Mouse (Mus musculus): ENCODE measurements around the gene Serinc2. TPM values are rescaled to one million over a fixed set of nuclear protein-coding genes. Genes with fewer than 3 reads are reported as not detected.

The Serinc2 gene
- polyA plus RNA-seq, 1 experiment = 12.9 TPM

DNA sequence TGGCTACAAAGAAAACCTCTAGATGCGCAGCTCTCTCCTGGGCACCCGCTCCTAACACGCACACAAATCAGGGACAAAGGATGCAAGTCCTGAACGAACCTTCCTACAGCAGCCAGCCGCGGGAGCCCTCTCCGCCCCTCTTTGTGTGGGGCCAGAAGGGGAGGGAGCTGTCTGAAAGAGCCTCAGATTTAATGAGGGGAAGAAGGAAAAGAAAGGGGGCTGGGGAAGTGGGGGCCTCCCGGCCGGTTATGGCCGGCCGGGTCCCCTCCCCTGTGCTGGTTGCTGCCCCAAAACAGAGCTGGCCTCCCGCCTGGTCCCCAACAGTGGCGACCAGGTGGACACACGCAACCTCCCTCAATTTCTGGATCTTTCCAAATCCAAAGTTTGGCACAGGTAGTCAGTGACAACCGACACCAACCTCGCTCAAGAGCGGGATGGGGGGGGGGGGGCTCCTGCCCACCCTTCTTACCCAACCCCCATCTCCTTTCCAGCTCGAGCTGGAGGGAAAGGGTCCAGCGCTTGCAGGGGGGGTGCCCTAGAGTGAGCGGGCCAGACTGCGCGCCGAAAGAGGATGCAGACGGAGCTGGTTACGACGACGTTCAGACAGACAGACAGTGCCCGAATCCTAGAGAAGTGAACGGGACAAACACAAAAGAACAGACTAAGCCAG, 4.5 kb downstream of the Serinc2 start:
- H3K9ac ChIP-seq (ENCODE audit: low read depth, poor library complexity, severe bottlenecking) = peak overlapping the region; percentile 65
- no peaks in the 10 kb centered on the region for H3K9me3 ChIP-seq (replicated peaks; ENCODE audit: control insufficient read depth, insufficient read depth, low read length, poor library complexity, severe bottlenecking)
- TF ChIP-seq EP300 (IDR thresholded peaks at IDR 0.05; ENCODE audit: insufficient read depth, low read depth, low read length) (no peak), POLR2A (IDR thresholded peaks at IDR 0.05; ENCODE audit: insufficient read depth, low read length) (no peak), CTCF (IDR thresholded peaks at IDR 0.05; ENCODE audit: low read depth, low read length) (no peak)
- peaks cover 7% of the 10 kb centered on the region; the same call in 1 of the 2 replicates for H3K27me3 ChIP-seq (ENCODE audit: control insufficient read depth, insufficient read depth, low read length, poor library complexity, severe bottlenecking)
- H3K4me1 ChIP-seq (ENCODE audit: control insufficient read depth, insufficient read depth, low read length) = no peaks in the 10 kb centered on the region
- no peak overlapping the region for H3K27ac ChIP-seq (ENCODE audit: insufficient read depth, low read length)
- H3K4me3 ChIP-seq (ENCODE audit: low read depth, low read length) = peak overlapping the region; percentile 82
- no peaks in the 10 kb centered on the region for H3K36me3 ChIP-seq (ENCODE audit: control insufficient read depth, insufficient read depth, low read length, poor library complexity, severe bottlenecking)

DNA sequence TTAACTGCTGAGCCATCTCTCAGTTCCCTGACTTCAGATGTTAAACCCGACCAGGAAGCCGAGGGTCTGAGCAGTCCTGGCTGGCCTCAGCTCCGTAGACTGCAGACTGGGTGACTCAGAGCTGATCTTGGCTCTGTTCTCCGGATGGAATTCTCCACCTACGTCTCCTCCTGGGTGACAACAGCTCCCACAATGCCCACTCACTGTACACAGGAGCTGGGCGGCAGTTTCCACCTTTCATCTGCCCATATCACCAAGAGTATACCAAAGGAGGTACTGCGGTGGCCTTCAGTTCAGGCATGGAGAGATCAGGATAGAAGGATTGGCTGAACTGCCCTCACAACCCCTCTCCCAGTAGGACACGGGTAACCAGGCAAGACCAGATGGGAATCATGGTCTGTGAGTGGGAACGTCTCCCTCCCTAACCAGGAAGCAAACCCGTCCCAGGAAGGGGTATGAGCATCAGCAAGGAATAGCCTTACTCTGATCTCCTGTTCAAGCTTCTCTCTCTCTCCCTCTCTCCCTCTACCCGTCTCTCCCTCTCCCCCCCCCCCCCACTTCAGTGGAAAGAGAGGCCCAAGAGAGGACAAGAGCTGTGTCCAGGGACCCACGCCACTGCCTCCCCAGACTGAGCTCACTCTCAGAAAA, 5.2 kb downstream of the Serinc2 start:
- H3K4me3 ChIP-seq (ENCODE audit: low read depth, low read length) = peak overlapping the region; percentile 23
- TF ChIP-seq EP300 (IDR thresholded peaks at IDR 0.05; ENCODE audit: insufficient read depth, low read depth, low read length) = no peak
- no peak for TF ChIP-seq POLR2A (IDR thresholded peaks at IDR 0.05; ENCODE audit: insufficient read depth, low read length)
- no peak for TF ChIP-seq CTCF (IDR thresholded peaks at IDR 0.05; ENCODE audit: low read depth, low read length)
- peaks cover 7% of the 10 kb centered on the region; the same call in 1 of the 2 replicates for H3K27me3 ChIP-seq (ENCODE audit: control insufficient read depth, insufficient read depth, low read length, poor library complexity, severe bottlenecking)
- H3K4me1 ChIP-seq (ENCODE audit: control insufficient read depth, insufficient read depth, low read length) = no peaks in the 10 kb centered on the region
- no peaks in the 10 kb centered on the region for H3K36me3 ChIP-seq (ENCODE audit: control insufficient read depth, insufficient read depth, low read length, poor library complexity, severe bottlenecking)
- no peak overlapping the region for H3K27ac ChIP-seq (ENCODE audit: insufficient read depth, low read length)
- no peaks in the 10 kb centered on the region for H3K9me3 ChIP-seq (replicated peaks; ENCODE audit: control insufficient read depth, insufficient read depth, low read length, poor library complexity, severe bottlenecking)
- H3K9ac ChIP-seq (ENCODE audit: low read depth, poor library complexity, severe bottlenecking) = no peak overlapping the region

DNA sequence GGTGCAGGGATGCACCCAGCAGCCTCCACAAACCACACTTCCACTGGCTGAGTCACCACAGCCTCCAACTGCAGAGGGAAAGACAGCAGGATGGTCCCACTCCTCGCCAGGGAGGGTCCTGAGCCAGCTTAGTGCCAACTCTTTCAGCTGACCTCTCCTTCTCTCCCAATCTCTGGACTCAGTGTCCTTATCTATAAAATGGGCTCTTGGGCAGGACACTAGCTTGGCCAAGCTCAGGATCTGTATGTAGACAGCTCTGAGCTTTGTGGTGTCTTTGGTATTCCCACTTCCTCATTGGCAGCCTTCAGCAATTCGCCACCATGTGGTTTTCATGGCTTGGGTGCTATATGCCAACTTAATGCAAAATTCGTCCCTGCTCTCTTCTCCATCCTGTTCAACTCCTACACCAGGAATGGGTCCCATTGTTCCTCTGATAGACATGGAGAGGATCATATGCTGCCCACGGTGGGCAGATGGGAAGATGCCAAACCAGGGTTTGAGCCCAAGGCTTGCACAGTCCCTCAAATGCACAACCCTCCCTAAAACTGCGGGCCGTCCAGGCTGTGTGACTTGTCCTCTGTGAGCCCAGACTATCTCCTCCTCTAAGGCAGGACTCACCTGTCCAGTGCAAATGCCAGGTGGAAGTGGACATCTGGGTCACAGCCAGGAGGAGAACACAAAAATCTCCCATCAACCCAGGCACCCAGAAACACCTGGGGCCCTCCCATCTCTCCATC, 8.2 kb downstream of the Serinc2 start:
- no peak overlapping the region for H3K4me3 ChIP-seq (ENCODE audit: low read depth, low read length)
- peaks cover 7% of the 10 kb centered on the region; the same call in 1 of the 2 replicates for H3K27me3 ChIP-seq (ENCODE audit: control insufficient read depth, insufficient read depth, low read length, poor library complexity, severe bottlenecking)
- no peaks in the 10 kb centered on the region for H3K9me3 ChIP-seq (replicated peaks; ENCODE audit: control insufficient read depth, insufficient read depth, low read length, poor library complexity, severe bottlenecking)
- no peak overlapping the region for H3K27ac ChIP-seq (ENCODE audit: insufficient read depth, low read length)
- no peak overlapping the region for H3K9ac ChIP-seq (ENCODE audit: low read depth, poor library complexity, severe bottlenecking)
- no peaks in the 10 kb centered on the region for H3K36me3 ChIP-seq (ENCODE audit: control insufficient read depth, insufficient read depth, low read length, poor library complexity, severe bottlenecking)
- H3K4me1 ChIP-seq (ENCODE audit: control insufficient read depth, insufficient read depth, low read length) = peaks cover 2% of the 10 kb centered on the region
- TF ChIP-seq CTCF (IDR thresholded peaks at IDR 0.05; ENCODE audit: low read depth, low read length) (no peak), POLR2A (IDR thresholded peaks at IDR 0.05; ENCODE audit: insufficient read depth, low read length) (no peak), EP300 (IDR thresholded peaks at IDR 0.05; ENCODE audit: insufficient read depth, low read depth, low read length) (no peak)

DNA sequence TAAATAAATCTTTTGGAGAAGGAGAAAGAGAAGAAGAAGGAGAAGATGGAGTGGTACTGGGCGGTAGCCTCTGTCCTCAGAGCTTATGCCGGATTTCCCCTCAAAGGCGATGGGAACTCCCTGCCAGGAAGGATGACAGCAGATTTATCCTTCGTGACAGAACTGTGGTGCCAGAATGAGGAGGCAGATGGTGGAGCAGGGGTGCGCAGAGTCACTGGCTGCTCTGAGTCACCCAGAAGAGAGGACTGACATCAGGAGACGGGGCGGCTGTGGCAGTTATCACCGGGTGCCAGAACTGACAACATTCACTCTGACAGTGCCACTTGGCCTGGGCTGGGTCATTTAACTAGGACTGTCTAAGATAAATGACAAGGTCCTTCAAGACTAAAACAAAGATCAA, 8.9 kb downstream of the Serinc2 start:
- Histone ChIP-seq H3K27me3 (ENCODE audit: control insufficient read depth, insufficient read depth, low read length, poor library complexity, severe bottlenecking) (peaks cover 5% of the 10 kb centered on the region; the same call in 1 of the 2 replicates), H3K4me1 (ENCODE audit: control insufficient read depth, insufficient read depth, low read length) (peaks cover 2% of the 10 kb centered on the region), H3K27ac (ENCODE audit: insufficient read depth, low read length) (no peak overlapping the region), H3K9me3 (replicated peaks; ENCODE audit: control insufficient read depth, insufficient read depth, low read length, poor library complexity, severe bottlenecking) (no peaks in the 10 kb centered on the region), H3K9ac (ENCODE audit: low read depth, poor library complexity, severe bottlenecking) (no peak overlapping the region), H3K4me3 (ENCODE audit: low read depth, low read length) (no peak overlapping the region), H3K36me3 (ENCODE audit: control insufficient read depth, insufficient read depth, low read length, poor library complexity, severe bottlenecking) (no peaks in the 10 kb centered on the region)
- TF ChIP-seq POLR2A (IDR thresholded peaks at IDR 0.05; ENCODE audit: insufficient read depth, low read length) (no peak), CTCF (IDR thresholded peaks at IDR 0.05; ENCODE audit: low read depth, low read length) (no peak), EP300 (IDR thresholded peaks at IDR 0.05; ENCODE audit: insufficient read depth, low read depth, low read length) (no peak)

DNA sequence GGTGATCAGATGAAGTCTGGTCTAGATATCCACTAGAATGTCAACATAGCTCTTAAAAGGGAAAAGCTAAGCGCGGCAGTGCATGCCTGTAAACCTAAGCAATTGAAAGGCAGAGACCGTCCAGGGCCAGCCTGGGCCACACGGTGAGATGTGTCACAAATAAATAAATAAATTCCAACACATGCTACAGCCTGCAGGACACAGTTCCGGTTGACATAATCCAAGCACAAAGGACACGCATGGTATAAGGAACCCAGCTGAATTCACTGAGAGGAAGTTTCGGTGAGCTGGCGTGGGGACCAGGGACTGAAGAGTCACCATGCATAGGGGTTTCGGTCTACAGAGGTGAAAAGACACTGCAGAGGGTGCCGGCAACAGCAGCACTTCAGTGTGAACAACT, 10.3 kb downstream of the Serinc2 start:
- H3K9me3 ChIP-seq (replicated peaks; ENCODE audit: control insufficient read depth, insufficient read depth, low read length, poor library complexity, severe bottlenecking) = no peaks in the 10 kb centered on the region
- H3K36me3 ChIP-seq (ENCODE audit: control insufficient read depth, insufficient read depth, low read length, poor library complexity, severe bottlenecking) = no peaks in the 10 kb centered on the region
- no peak overlapping the region for H3K4me3 ChIP-seq (ENCODE audit: low read depth, low read length)
- peaks cover 2% of the 10 kb centered on the region for H3K4me1 ChIP-seq (ENCODE audit: control insufficient read depth, insufficient read depth, low read length)
- TF ChIP-seq CTCF (IDR thresholded peaks at IDR 0.05; ENCODE audit: low read depth, low read length) = no peak
- no peak for TF ChIP-seq POLR2A (IDR thresholded peaks at IDR 0.05; ENCODE audit: insufficient read depth, low read length)
- TF ChIP-seq EP300 (IDR thresholded peaks at IDR 0.05; ENCODE audit: insufficient read depth, low read depth, low read length) = no peak
- H3K27me3 ChIP-seq (ENCODE audit: control insufficient read depth, insufficient read depth, low read length, poor library complexity, severe bottlenecking) = no peaks in the 10 kb centered on the region
- no peak overlapping the region for H3K27ac ChIP-seq (ENCODE audit: insufficient read depth, low read length)
- H3K9ac ChIP-seq (ENCODE audit: low read depth, poor library complexity, severe bottlenecking) = no peak overlapping the region

Measured in ES-Bruce4 (cell line).